Mouse (Mus musculus): ENCODE measurements at regions not wholly inside any gene's neighbourhood (a gene's known extent, or its start where the extent isn't known, plus 50 kb on each side); places are given as distances from the start of the nearest gene placed in this dataset.

GRCm38 (mm10) chr6:49977783-49978182, 132.3 kb upstream of the Mpp6 start:
- TF ChIP-seq CTCF (IDR thresholded peaks at IDR 0.05) (no peak), EP300 (IDR thresholded peaks at IDR 0.05) (no peak)
